Mouse (Mus musculus) cerebellum, adult 18-20 months (tissue): ENCODE measurements at regions not wholly inside any gene's neighbourhood (a gene's known extent, or its start where the extent isn't known, plus 50 kb on each side); places are given as distances from the start of the nearest gene placed in this dataset.
A peak's percentile ranks its signal among the peaks of the same experiment; 100 is the strongest.

Experiments used
- DNase-seq, 2 experiments: peaks; one replicate each; pipeline ENCODE4 v3.0.0; 2021

DNA sequence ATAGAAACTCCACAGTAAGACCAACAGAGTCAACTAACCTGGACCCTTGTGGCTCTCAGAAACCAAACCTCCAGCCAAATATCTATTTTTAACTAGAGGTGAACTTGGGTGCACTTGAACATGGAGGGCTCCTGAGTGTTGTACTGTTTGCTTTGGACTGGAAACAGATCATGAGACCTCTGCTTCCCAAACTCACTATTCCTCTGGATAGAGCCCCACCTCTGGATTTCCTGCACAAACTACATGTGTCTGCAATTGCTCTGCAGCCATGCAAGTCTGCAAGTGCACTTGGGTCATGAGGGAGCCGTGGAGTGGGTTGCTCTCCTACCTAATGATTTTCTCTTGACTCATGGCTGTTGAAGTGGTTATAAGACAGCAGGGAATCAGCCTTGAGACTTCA, 759.9 kb upstream of the Fam160b2 start:
- no peak for DNase-seq

DNA sequence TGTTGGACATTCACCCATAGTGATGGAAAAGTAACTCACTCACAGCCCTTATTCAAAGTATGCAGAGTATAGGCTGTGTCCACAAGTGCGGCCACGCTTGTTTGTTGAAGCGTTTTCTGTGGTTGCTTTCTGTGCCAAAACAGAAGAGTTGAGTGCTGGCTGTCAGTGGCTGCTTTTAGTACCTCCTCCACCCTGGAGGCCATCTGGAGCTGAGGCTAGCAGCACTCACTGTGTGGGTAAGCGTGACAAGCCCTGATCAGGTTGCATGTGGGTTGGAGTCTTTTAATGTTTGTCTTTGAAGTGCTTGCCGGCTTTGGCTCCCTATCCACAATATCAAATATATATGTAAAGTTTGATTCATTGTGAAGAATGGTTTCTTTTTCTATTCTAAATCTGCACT, 738.6 kb upstream of the Fam160b2 start:
- no peak for DNase-seq

DNA sequence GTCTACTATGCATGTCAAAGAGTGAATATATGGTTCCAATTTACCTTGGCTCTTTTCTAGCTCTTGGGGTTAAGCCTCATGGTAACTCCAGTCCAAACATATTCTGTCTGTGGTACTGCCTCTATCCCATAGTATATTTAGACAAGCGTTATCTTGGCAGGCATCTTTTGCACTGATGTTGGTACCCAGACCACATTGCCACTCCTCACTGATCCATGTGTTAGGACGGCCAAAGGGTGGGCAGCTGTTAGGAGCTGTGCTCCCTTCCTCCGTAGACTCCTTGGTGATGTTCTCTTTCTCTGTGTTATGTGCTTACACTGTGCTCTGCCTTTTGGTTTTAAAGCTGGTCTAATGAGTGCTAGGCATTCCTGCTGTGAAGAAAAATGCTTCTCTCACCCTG, 737.3 kb upstream of the Fam160b2 start:
- no peak for DNase-seq

DNA sequence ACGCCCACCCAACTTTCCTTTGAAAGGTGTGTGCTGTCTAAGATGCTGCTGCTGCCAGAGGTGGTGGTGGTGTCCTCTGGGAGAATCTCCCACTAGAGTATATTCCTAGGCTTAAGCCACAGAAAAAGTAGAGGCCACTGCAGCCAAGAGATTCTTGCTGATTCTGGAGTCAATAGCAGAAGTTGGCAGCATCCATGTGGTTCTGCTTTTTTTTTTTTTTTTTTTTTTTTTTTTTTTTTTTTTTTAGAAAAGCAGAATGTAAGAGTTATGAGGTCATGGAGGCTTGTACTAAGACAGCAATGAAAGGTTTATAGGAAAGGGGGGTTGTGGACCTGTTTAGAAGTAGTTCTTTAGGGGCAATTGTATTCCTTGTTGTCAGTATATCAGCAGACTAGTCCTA, 734.4 kb upstream of the Fam160b2 start:
- no peak for DNase-seq

DNA sequence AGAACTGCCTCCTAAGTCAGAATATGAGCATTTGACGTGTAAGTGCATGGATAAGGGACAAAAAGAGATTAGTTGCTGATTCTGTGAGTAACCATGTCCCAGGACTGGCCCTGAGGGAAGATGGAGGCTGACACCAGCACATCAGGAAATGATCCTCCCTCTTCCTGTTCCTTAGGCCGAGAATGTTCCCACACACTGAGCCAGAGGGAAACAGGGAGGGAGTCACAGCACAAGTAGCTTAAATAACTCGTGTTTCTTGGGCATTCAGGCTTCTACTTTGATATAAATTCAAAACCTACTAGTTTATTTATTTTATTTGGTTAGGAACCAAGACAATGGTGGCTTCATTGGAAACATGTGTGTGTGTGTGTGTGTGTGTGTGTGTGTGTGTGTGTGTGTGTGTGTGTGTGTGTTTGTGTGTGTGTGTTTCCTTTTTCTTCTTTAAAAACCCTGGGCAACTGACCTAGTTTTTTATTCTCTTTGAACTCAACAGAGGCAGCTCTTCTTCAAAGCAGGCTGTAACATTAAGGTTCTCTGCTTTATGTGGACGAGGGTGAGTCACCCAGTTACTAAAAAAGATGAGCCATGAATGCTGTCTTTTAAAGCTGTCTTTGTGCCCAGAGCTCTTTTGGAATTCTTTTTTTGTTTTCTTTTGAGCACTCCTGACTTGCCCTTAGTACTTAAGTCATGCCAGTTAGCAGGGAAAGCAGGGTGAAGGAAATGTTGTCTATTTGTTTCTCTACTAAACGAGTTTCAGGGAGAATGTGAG, 730.4 kb upstream of the Fam160b2 start:
- DNase-seq, result no peak

DNA sequence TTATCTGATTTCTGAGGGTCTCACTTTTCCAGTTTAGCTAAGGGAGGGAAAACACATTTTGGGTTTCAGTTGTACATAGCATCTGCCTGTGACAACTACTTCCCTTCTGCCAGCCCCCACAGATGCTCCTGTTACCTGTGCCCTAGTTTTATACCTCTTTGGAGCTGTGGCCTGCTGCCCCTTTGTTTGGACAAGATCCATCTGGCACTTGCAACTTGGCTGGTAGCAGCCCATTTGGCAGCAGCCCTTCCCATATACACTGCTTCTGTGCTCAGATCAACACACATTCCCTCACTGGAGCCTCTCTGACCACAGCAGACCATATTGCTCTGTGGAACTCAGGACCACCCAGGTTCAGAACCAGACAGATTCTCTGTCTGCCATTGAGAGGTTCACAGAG, 728.0 kb upstream of the Fam160b2 start:
- DNase-seq, result no peak

DNA sequence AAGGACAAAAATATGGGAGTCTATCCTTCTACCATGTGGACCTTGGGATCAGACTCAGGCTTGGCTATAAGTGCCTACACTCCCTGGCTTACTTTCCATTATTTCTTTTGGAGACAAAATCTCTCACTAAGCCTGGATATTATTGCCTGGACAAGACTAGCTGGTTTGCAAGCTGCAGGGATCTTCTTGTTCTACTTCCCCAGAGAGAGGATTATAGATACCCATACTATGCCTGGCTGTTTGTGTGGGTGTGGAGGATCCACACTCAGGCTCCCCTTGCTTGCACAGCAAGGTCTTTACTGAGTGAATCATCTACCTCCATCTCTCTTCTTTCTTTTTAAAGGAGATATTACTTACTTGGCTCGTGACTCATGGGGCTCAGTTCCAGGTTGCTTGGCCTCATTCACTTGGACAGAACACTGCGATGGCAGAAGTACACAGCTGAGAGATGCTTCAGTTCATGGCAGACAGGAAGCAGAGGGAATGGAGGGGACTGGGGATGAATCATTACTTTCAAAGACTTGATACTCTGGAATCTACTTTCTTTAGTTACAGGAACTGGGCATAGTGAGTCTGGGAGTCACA, 727.0 kb upstream of the Fam160b2 start:
- no peak for DNase-seq

DNA sequence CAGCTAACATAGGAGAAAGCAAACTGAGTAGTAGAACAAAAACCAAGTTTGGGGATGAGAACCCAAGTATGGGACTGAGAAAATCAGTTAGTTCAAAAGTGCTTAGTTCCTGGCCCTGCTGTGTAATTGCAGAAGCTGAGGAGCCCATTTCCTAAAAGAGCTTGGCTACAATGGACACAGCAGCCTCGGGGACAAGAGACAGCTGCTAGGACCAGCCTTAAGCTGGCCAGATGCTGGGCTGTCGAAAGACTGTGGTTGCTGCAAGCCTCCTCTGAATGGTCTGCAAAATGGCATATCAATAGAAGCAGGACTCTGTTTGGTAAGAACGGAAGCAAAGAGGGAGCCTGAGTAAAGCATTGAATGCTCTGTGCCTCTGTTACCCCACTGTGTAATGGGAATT, 715.6 kb upstream of the Fam160b2 start:
- no peak for DNase-seq

DNA sequence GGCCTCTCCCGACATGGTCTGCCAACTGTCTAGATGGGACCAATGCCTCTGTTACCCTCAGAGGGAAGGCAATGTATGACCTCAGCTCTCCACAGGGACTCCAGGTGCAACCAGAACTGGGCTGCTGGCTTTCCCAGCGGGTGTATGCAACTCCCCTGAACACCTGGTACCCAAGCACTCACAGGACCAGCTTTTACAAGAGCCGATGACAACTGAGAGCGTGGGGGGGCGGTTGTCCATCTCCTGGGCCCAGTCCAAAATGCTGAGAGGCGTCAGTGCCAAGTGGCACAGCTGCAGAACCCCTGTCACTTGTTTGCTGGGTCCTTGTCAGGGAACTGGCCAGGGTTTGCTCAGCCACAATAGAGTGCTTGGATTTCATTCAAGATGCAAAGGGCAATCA, 700.1 kb upstream of the Fam160b2 start:
- no peak for DNase-seq

DNA sequence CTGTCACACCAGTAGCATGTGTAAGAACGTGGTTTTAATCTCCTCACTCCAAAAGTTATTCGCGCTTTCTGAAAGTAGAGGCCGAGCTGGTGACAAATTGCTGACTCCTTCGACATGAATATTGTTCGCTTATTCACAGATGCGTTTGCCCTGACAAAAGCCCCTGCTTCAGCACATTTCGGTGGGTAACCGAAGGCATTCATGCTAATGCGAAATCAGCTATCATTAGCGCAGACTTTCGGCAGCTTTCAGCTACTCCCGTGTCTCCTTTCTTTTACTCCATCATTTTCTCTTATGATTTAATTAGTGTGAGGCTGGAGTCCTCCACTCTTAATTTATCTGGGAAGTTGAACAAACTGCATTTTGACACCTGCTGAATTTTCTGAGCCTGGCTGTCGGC, 681.9 kb upstream of the Fam160b2 start:
- no peak for DNase-seq

DNA sequence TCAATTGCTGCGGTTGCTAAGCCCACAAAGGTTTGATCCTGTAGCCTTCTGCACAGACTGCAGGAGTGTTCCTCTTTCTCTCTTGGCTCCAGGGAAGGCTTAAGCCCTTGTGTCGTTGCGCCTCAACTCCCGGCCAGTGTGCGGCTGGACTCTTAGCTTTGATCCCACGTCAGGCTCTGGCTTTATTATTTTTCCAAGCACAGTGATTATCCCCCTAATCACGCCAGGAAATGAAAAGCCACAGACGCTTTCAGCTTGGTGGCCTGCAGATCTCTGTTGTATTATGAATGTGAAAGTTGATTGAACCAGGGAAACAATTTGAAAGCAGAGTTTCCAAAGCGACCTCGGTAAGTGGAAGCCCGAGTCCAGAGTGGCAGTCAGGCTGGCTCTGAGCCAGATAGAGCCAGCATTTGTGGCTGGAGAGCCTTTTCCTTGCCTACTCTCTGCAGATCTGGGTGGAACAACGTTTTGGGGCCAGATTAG, 676.7 kb upstream of the Fam160b2 start:
- peak; percentile 5 to 10 for DNase-seq

DNA sequence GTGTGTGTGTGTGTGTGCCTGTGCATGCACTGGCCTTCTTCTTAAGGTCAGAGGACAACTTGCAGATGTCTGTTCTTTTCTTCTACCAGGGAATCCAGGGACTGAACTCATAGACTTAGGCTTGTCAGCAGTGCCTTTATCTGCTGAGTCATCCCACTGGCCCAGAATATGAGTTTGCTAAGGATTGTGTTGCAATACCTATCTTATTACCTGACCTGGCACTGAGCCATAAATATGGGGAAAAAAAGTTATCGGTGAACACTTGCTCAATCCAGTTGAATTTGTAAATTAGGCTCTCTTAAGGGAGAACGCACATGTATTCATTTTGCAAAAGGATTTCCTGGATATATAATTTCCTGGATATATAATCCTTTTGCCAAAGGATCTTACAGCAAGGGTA, 672.8 kb upstream of the Fam160b2 start:
- no peak for DNase-seq

DNA sequence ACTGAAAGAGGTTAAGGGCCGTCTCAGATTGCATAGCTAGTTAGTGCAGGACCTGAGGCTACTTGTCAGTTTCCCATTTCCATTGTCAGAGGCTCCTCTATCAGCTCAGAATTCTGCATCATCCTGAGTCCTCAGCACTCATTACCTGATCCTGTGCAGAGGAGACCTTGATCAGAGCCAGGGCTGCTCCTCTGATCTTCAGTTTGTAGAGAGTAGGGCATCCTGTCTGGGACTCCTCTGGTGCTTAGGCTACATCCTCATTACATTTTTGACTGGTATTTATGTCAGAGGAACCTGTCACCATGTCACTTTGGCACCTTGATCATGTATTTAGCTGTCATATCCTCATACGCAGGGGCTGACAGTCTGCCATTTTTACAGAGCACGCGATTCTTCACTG, 658.0 kb upstream of the Fam160b2 start:
- DNase-seq, result no peak

DNA sequence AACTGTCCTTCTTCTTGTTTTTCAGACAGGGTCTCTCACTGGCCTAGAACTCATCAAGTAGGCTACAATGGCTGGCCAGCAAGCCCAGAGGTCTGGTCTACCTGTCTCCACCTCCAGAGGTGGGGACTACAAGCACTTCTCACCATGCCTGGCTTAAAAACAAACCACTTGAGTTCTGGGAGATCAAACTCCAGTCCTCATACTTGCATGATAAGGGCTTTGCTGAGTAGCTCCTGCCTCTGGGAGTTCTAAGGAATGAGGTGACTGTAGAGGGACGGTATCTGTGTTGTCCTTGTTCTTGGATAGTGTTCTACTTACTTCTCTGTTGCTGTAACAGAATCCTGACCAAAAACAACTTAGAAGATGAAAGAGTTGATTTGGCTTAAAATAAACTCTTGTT, 654.6 kb upstream of the Fam160b2 start:
- no peak for DNase-seq

DNA sequence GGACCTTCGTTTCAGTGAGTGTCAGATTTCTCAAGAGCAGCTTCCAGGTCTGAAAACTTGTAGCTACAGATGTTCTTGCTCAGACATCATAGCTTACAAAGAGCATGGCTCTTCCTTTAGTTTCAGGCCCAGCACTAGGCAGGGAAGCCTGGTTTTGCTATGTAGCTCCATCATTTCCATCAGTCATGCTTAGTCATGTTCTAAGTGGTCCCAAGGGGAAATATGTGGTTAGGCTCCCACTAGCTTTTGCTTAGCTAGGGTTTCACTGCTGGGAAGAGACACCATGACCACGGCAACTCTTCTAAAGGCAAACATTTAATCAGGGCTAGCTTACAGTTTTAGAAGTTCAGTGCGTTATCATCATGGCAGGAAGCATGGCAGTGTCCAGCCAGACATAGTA, 652.5 kb upstream of the Fam160b2 start:
- no peak for DNase-seq

DNA sequence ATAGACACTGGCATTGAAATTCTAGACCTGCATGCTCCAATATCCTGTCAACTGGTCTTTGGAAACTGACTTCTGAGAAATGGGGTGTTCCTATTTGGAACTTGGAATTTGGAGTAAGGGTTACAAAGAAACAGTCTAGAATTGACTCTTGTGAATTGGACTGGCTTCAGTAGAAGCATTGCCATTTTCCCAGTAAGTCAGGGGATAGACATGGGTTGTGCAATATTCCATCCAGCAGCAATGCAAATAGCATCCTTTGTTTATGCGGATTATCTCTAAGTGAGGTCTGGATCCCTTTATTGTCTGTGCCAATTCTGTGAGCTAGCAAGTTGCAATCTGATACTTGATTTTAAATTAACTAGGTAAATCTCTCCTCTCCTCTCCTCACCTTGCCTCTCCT, 651.5 kb upstream of the Fam160b2 start:
- no peak for DNase-seq

DNA sequence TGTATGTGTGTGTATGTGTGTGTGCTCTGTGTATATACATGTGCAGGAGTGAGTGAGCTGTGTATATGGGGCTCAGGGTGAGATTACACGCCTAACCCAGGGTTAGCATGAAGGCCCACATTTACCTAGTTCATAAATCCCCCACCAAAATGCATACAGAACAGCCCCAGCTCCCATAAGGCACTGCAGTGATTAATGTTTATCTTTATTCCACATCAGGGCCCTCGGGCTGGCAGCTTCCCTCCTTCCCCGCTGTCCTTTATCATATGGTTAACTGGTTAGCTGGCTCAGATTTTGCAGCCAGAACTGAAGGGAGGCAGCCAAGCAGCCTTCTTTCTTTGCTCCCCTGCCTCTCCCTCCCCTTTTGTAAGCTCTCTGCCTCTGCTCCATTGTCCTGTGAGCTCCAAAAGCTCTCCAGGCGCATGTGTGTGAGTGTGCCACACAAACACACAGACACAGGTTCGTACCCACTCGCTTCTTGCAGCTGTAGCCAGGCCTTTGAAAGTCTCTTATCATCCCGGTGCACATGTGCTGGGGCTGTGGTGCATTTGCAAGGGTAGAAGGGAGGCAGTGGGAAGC, 649.8 kb upstream of the Fam160b2 start:
- DNase-seq, result no peak

DNA sequence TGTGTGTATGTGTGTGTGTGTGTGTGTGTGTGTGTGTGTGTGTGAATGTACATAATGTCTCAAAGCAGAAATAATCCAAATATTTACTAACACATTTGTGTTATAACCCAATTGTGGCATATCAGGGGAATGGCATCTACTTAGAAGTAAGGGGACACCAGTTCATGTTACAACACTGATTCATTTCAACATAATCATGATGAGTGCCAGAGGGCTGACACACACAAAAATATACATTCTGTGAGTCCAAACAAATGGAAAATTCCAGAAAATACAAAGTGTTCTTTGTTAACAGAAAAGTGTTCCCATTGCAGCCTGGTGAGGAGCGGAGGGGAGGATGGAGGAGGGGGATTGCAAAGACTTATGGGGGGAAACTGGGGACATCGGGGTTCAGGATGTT, 648.9 kb upstream of the Fam160b2 start:
- DNase-seq, result no peak

DNA sequence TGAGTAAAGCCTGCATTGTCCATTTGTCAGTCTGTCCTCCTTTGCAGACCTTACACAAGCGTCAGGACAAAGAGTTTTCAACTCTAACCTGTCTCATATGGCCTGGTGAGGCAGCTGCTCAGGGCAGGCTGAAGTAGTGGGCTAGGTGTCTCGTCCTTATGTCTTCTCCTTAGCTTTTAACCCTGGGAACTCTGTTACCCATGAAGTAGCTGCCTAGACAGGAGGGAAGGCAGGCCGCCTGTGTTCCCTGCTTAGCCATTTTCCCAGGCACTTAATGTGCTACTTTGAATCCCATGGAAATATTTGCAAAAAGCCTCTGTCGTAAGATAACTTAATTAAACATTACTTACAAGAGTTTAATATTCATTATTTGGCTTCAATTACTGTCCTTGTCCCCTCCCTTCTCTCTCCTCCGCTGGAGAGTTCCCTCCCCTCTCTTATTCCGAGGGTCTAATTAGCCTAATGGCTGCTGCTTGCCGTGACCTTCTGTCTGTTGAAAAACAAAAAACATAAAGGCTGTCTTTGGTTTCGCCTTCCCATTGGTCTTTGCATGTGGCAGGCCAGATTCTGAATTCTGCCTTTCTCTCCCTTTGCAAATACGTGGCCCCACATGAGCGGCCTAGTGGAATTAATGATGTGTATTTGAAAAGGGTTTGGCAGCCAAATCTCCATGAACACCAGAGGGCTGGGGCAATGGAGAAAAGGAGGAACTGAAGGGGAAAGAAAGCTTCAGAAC, 642.2 kb upstream of the Fam160b2 start:
- no peak for DNase-seq

DNA sequence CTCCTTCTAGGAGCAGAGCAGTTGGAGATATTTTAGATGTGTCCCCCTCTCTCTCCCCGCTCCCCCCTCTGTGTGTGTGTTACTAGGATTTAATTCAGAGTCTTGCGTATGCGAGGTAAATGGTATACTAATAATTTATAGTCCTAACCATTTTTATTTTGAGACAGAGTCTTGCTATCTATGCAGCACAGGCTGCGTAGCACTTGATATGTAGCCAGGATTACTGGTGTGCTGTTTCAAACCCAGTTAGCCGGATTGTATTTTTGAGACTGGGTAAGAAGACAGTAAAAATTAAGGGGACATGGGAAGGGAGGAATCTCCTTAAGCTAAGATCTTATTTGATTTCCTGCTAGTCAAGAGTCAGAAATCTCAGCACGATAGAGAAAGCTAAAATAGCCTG, 636.6 kb upstream of the Fam160b2 start:
- no peak for DNase-seq

DNA sequence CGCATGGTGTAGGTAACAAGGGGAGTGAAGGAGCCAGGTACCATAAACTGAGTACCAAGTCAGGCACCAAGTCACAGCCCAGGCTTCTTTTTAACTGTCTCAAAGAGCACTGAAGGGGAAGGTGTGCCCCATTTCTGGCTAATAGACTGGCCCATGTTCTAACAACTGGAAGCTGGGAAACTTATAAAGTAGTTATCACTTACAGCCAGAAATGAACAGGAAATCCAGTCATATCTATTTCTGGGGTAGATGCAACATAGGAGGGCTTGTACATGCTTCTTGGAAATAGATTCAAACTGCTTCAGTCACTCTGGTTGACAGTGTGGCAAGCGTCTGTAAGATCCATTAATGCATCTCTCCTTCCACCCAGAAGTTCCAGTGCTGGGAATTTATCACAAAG, 635.3 kb upstream of the Fam160b2 start:
- DNase-seq, result no peak

DNA sequence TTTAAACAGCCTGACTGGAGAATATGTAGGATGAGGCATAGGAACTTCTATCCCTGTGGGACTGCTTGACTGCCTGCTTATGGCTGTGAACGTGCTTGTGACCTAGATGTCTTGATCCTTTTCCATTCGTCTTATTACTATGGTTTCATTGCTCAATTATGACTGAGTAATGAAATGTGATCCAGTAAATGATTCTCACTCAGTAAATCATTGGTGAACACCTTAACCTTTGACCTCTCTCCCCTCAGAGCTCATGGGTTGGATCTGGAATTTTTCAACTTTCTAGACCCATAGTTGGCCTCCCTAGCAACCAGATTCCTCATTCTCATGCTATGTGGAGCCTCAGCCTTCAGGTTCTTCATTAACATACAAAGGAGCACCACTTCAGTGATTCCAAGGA, 634.6 kb upstream of the Fam160b2 start:
- DNase-seq, result no peak

DNA sequence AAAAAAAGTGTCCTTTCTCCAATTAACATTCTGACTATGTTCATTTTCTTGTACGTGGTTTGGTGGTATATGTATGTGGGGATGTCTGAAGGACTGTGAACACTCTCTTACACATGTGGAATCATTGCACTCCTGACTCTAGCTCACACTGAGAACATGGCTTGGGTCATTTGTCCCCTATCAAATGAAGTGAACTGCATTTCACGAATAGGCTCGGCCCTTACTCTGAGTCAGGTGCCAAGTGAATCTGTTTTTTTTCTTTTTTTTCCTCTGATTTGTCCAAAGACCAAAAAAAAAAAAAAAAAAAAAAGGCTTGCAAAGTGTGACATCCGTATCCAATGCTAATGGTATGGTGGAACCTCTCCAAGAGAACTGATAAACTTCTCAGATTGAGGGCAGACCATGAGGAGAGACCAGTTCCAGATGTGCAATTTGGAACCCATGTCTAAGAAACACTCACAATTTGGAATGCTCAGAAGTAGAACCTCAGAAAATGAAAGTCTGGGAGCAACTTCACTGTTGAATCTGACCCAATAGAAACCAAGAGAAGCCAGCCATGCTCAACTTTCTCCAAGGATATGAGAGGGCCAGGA, 631.7 kb upstream of the Fam160b2 start:
- DNase-seq, result no peak
